Mouse (Mus musculus): Measurements from ENCODE around the gene Gabbr2. TPM values are rescaled to one million over a fixed set of nuclear protein-coding genes. Genes with fewer than 3 reads are reported as not detected.

Gene Gabbr2
- polyA plus RNA-seq, 1 experiment from 2014 or later = 0.08 TPM

DNA sequence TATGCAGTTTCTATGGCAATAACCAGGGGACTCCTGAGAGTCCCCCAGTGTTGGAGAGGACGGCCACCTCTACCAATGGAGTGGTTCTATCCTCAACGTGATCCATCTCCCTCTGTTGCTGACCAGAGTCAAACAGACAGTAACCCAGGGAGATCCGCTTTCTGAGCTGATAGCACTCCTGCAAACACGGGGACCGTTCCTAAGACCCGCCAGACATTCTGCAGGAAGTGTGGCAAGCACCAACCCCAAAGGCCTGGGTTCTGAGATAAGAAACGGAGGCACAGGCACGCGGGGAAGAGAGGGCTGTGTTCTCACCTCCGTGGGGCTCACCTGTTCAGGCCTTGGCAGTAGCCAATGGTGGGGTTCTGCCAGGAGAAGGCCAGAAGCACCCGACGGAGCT is 378.1 kb downstream of the Gabbr2 start:
- no peak for ATAC-seq (ENCODE audit: insufficient number of reproducible peaks, insufficient read depth, low FRiP score, low TSS enrichment, low read depth)
- Histone ChIP-seq H3K4me3 (replicated peaks) (no peak overlapping the region), H3K27ac (no peak overlapping the region)

More for the DNA sequence above, 378.1 kb downstream of the Gabbr2 start:
- Histone ChIP-seq H3K9me3 (no peaks in the 10 kb centered on the region), H3K4me1 (replicated peaks) (no peaks in the 10 kb centered on the region), H3K9ac (replicated peaks) (no peak overlapping the region), H3K36me3 (no peaks in the 10 kb centered on the region), H3K27me3 (peaks cover 37% of the 10 kb centered on the region), H3K4me2 (no peak overlapping the region)
- 82% methylated on average over 12 of the region's 12 CpGs for WGBS

Other genes with a start within 250 kb of the Gabbr2 start
- gene Anks6, start 65.6 kb upstream of the Gabbr2 start, polyA plus RNA-seq (2016; fragmentation: Nextera tagmentation; extraction: Ambion mirVana) = 6.6 and 8.9 TPM in 2 replicates
- gene Galnt12, start 100.0 kb upstream of the Gabbr2 start, polyA plus RNA-seq (2016; fragmentation: Nextera tagmentation; extraction: Ambion mirVana) = 3.7 and 4.1 TPM in 2 replicates
- gene Col15a1, start 216.3 kb upstream of the Gabbr2 start, polyA plus RNA-seq (2016; fragmentation: Nextera tagmentation; extraction: Ambion mirVana) = 11.9 and 13.1 TPM in 2 replicates

Data from limb, embryonic 12.5 days (tissue).